Mouse (Mus musculus) megakaryocyte, embryonic 14.5 days (primary cell): Measurements from ENCODE around the gene Rac3.

Experiments used
- FLI1 ChIP-seq: IDR thresholded peaks from 2 replicates; pipeline ENCODE4 v1.6.1; 2012; ENCODE audit warnings: low read length, inconsistent platforms, mixed read lengths
- GATA1 ChIP-seq: IDR thresholded peaks from 3 replicates; pipeline ENCODE4 v1.6.1; 2012; ENCODE audit warnings: mixed read lengths, low read length, inconsistent platforms, borderline replicate concordance

DNA sequence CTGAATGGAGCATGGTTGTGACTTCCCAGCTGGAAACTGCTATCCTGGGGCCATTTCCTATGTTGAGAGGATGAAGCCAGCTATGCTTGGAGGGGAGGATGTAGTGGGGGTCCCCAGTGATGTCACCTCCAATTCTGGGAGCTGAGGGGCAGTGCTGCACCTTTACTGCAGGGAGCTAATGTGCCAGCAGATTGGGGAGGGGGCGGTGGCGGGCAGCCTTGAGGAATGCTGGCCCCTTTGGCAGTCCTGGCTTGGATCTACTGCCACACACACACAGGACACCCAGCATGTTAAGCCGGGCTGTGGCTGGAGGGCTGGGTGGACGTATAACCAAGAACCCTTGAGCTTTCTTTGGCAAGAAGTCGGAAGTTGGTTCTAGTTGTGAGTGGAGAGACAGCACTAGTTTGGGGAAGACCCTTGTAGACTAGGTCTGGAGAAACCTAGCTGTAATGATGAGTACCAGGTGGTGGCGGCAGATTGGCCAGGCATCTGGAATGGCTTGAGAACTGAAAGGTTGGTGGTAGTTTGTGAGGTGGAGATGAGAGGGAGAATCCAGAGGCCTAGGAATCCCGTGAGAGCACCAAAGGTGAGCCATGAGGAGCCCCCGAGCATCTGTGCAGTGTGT, 9.2 kb upstream of the Rac3 start:
- no peak for TF ChIP-seq GATA1
- TF ChIP-seq FLI1: no peak
